Mouse (Mus musculus): ENCODE measurements at regions not wholly inside any gene's neighbourhood (a gene's known extent, or its start where the extent isn't known, plus 50 kb on each side); places are given as distances from the start of the nearest gene placed in this dataset.
"Not testable (repeated sequence)": the region's sequence is repeated elsewhere in the genome, so short reads cannot be mapped to it uniquely, and the experiment has no call there.

DNA sequence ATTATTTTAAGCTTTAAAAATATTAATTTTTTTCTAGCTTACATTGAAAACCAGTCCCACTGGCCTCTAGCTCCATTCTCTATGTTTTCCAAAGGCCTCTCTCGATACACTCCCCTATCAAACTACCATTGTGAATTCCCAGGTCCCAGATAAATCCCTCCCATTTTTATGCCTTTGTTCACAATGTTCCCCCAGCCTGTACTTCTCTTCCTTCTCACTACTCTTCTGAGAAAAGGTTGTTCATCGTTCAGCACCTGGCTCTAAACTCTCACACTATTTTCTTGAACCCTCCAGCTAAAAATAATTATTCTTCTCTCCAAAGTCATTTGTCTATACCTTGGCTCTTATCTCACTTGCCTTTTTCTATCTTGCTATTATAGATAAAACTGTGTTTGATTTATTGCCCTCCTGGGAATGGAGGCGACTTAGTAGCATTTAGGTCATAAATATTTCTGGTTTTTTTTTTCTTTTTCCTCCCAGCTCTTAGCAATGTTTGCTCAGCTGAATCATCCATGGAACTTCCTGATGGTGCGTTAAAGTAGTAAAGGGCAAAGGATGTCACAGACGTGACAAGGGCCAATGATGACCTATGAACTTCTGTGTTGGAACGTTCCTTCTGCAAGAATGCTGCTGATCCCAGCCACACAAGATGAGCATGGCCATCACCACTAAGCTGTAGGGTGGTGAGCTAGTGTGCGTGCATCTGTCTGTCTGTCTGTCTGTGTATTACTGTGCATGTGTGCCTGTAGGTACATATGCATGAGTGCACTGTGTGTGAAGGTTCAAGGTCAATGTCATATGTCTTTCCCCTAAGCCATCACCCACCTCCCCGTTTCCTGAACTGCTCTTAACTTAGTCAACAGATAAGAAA lies 384.5 kb upstream of the Rgma start:
- no peak for DNase-seq
- intact Hi-C loops (cut with DNase I), result no loop called here

DNA sequence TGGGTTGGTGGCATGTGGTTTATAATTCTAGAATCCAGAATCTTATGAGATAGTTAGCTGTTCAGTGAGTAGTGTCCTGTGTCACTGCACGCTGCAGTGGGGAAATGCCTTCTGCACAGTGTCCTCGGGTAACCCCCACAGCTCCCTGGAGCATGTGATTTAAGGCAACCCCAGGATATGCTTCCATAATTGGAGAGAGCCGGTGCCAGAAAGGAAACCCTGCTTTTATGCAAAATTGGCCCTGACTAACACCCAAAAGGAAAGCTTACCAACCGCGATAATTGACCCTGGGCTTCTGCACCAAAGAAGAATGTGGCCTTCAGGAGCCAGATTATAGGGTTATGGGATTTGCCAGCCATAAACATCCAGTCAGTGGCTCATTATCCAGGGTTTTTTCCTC lies 376.9 kb upstream of the Rgma start:
- intact Hi-C loops (cut with DNase I), result no loop called here
- DNase-seq, result peak; percentile 11 to 21

DNA sequence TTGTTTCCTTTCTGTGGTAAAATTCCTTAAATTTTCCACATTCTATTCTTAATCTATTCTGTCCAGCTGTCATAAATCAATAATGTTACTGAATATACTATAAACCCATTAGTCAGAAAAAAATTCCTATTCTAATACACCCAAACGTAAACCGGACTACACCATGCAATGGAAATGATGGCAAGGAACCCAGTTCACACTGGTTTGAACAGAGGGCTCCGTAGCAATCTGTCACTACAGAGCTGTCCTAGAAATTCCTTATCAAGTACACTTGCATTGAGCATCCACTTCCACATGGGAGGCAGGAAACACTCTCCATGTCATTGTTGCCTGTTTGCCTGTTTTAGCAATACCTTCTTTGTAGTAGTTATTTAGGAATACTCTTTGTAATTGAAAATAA lies 356.2 kb upstream of the Rgma start:
- intact Hi-C loops (cut with DNase I), result no loop called here
- DNase-seq, result no peak

DNA sequence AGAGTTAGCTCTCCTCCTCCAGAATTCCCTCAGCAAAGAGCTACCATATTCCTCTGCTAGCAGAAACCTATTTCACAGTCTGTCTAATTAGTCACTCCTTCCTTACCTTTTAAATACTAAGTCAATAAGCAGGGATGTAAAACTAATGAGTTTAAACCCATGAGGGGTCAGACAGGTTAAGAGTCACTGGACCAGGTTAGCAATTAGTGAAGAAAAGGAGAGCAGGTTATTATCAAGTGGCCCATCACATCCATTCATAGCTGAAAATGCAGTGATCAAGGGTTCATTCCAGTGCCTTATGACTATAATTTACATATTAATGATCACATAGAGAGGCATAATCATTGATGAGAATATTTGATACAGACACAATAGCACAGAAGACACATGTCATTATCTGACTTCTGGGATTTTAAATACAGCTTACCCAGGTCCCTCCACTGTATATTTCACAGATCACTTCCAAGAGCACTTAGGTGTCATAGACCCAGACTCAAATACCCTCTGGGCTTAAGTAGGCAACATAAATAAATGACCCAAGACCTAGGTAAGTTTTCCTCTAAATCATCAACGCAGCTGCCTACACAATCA lies 355.4 kb upstream of the Rgma start:
- intact Hi-C loops (cut with DNase I), result loop anchor here (5.0 to 10.0 kb wide), 2 partner anchors 605 to 623 kb away; no protein-coding TSS in a partner anchor

DNA sequence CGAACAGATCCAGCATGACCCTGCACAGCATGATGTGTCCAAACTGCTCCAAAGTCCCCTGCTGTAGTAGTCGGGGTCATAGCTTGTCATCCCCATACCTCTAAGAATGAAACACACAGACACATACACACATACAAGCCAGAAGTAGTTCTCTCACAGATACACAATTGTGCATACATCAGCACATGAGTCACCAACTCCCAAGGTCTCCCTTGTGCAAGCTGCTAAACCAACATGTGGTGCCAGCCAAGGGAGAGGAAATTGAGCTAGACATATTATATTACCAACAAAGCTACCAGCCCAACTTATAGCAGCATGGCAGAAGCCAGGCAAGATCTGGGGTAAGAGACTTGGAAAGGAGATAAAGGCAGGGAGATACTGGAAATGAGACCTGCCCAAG lies 353.5 kb upstream of the Rgma start:
- intact Hi-C loops (cut with DNase I), result loop anchor here (5.0 to 10.0 kb wide), 2 partner anchors 603 to 624 kb away; no protein-coding TSS in a partner anchor
- DNase-seq, result no peak

More for the DNA sequence above, 355.4 kb upstream of the Rgma start:
- no peak for DNase-seq

DNA sequence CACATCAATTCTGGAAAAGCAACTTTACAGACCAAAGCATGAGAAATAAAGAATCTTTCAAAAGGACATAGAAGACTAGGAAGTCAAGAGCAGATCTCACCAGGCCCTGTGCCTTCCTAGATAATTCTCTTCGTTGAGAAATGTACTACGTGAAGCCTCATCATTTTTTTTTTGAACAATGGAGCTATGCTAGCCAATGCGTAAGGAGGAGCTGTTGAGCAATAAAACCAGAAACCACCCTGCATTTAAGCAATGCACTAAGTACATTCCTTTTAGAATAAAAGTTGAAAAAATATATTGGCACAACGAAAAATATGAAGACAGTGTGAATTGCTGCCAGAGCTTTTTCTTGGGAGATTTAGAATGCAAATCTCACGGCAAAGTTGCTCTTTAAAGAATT lies 349.7 kb upstream of the Rgma start:
- intact Hi-C loops (cut with DNase I), result loop anchor here (10.0 kb wide), 1 partner anchor 599 kb away; no protein-coding TSS in a partner anchor
- DNase-seq, result no peak

DNA sequence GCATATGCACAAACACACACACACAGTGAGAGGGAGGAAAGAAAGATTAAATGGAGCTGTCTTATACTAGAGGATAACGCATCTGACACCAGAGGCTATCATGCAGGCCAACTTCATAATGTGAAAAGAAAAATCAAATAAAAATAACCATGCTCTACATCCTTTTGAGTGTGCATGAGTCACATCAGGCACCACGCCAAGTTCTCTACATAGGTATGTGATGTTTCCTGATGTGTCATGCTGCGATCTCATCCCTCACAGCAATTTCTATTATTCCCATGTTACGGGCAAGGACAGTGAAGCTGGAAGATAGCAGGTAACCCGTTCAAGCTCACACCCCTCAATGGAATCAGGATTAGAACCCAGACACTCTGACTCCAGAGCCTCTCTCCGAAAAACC lies 346.4 kb upstream of the Rgma start:
- no peak for DNase-seq
- intact Hi-C loops (cut with DNase I), result loop anchor here (10.0 kb wide), 1 partner anchor 596 kb away; no protein-coding TSS in a partner anchor

DNA sequence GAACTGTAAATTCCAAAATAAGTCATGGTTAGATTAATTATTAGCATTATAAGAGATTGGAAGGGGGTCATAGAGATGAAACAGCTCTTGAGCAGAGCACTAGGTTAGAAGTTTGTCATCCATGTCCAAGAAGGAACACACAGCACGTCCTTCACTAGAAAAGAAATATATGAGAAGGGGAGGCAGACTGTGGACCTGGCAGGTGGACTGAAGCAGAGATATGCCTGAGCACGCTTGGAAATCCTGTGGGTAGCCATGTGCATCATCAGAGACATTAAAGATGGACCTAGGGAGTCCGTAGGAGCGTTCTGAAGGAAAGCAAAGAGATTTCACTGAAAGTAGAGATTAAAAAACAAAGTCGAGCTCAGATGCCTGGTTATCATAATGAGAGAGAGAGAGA lies 343.9 kb upstream of the Rgma start:
- DNase-seq, result no peak
- intact Hi-C loops (cut with DNase I), result loop anchor here (10.0 kb wide), 1 partner anchor 243 kb away; no protein-coding TSS in a partner anchor

DNA sequence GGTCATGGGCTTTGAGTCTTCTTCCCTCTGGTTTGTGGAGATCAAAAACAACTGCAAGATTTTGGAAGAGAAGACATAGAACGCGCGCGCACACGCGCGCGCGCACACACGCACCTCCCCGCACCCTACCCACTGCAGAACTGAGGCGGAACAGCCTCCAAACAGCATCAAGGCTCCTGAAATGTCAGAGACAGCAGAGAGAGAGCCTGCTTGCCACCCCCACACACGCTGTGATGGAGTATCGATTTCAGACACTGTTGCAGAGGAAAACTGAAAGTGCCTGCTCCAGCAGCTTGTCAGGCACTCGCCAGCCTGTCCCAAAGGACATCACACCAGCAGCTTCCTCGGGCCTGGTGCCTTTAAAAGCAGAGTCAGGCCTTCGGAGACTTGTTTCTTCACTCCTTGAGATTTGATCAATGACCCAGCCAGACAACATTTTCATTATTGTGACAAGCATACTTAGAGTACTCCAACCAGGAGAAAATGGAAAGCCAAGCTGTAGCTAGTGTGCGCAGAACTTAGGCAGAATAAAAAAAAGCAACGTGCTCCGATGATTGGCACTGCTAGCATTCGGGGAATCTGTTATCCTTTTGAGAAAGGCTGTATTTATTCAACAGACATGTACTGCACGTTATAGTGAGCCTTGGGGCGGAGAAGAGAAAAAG lies 342.9 kb upstream of the Rgma start:
- DNase-seq, result no peak
- intact Hi-C loops (cut with DNase I), result loop anchor here (10.0 kb wide), 1 partner anchor 242 kb away; no protein-coding TSS in a partner anchor

DNA sequence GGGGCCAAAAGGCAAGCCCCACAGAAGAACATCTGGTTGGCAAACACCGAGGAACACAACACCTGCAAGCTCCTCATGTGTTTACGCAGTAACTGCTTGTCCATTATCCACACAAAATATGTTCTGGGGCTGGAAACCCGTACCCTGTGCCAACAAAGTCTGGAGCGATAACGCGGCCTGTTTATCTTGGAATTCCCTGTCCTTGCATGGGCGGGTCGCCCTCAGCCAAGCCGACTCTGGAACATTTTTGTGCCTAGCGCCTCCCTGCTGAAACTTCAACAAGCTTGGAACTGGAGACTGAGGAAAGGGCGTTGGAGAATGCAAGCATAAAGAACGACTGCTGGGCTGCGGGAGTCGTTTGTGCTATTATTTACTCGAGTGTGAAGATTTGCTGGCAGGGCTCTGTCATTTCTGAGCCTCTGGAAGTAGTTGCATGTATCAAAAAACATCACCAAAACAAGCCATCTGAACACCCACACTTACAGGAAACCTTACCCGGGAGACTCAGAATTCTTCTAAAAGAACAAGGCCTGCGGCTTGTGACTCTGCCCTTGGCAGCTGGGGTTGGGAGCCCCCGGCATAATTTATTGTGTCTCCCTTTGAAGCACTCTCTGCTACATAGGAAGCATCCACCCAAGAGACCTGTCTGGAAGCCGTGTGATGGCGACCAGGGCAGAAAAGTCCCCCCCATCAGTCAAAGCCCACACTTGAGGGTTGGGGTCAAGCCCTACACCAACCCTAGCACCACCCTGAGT lies 338.3 kb upstream of the Rgma start:
- intact Hi-C loops (cut with DNase I), result loop anchor here (10.0 kb wide), 1 partner anchor 238 kb away; no protein-coding TSS in a partner anchor
- DNase-seq, result peak; percentile 76 to 81

DNA sequence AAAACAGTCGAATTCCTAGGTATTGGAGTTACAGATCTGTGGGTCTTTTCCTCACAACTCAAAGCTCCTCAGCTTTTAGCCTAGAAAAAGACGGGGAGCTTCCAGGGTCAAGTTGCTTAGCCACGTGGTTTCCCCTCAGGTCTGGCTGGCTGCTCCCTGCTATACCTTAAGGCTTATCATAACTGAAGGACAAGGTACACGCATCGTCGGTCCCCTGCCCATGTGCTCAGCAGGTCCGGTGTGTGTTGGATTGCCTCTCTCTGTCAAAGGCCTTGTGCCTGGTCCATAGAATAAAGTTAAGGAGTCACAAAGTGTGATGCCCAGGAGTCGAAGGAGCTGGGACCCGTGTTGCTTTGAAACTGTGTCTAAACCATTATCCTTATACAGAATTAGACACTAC lies 337.7 kb upstream of the Rgma start:
- DNase-seq, result no peak
- intact Hi-C loops (cut with DNase I), result loop anchor here (10.0 kb wide), 1 partner anchor 237 kb away; no protein-coding TSS in a partner anchor

DNA sequence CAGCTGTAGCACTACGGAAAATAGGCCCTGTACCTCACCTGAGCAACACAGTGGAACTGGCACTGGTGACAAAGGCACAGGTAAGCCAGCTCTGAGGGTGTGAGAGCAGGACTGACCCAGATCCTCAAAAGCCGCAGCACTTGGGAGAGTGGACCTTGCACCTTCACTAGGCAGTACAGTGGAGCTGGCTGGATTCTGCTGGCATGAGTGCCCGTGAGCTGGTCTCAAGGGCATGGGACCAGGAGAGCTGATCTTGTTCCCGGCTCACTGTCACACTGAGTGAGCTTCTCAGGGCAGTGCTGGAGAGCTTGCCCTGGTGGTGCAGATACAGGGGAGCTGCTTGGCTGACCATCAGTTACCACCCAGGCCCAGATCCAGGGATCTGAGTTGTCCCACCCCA lies 335.4 kb upstream of the Rgma start:
- intact Hi-C loops (cut with DNase I), result loop anchor here (10.0 kb wide), 1 partner anchor 235 kb away; no protein-coding TSS in a partner anchor
- peak in 1 of 2 experiments; percentile 5 for DNase-seq

DNA sequence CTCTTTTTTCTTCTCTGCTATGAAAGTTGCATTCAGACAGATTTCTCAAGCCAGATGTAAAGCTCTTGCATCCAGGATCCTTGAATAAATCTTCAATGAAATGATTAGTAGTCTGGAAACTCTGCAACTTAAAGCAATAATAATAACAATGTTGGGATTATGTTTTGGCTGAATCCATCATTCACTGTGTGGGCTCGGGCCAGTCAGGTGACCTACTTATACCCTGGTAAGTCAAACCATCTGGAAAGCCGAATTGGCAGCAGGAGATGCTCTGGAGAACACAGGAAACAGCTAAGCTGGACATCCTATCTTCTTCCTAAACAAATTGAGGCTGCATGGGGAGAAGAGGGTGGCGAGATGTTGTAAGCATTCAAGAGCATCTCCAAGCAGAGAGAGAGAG lies 331.0 kb upstream of the Rgma start:
- no peak for DNase-seq
- intact Hi-C loops (cut with DNase I), result no loop called here

DNA sequence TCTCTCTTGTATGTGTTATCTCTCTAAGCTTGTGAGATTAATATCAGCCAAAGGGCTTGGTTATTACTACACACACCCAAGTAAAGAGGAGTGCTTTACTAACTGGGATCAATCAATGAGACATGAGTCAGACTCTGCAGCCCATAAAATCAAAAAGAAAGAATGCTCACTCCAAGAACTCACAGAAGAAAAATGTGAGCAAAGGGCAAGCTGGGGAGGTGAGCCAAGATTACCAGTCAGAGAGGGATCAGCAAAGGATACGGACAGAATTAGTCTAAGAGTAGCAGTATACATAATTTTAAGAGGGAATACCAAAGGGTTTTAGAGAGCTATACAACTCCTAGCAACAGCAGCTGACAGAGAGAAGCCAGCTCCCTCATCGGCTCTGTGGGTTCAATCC lies 319.4 kb upstream of the Rgma start:
- intact Hi-C loops (cut with DNase I), result no loop called here
- DNase-seq, result no peak

DNA sequence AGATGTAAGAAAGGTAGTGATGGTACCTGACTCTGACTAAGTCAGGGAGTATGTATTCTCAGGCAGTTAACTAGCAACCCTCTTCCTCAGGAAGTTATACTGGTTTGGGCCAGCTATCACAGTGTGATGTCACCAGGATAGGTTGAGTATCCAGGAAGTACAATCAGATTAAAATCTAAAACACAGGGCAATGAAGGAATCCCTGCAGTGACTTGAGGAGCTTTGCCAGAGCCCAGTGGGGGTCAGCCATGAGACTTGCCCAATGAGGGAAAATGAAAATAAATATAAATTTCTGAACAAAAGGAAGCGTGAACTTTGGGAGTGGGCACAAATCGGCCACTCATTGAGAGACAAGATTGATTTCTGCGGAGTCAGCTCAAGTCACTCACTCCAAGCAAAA lies 311.8 kb upstream of the Rgma start:
- intact Hi-C loops (cut with DNase I), result no loop called here
- DNase-seq, result no peak

DNA sequence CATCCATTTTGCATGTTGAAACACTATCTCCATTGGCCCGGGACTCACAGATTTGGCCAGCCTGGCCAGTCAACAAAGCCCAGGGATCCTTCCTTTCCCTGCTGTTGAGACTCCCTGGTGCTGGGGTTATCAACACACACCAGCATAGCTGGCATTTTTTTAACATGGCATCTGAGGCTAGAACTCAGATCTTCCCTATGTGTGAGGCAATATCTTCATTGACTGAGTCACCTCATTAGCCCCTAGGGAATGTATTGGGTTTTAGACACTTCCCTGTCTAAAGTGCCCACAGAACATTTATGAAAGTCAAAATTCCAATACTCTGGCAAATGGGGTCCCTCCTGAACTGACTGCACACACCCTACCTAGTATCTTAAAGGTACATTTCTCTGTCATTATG lies 306.8 kb upstream of the Rgma start:
- DNase-seq, result no peak
- intact Hi-C loops (cut with DNase I), result no loop called here

DNA sequence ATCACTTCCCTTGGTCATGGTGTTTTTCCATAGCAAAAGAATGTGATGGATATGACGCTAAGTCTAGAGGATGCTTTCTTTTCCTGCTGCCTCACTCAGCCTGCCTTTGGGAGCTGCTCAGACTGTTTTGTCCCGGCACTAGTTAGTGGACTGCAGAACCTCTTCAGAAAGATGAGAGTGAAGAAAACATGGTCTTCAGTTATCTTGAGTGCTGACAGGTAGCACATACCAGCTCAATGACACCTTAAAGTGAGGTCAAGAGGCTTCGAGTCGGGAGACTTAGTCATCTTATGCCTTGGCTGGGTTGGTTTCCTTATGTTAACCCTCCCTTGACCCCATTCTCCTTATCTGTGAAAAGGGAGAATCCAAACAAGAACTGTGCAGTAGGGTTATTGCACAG lies 306.0 kb upstream of the Rgma start:
- intact Hi-C loops (cut with DNase I), result no loop called here
- no peak for DNase-seq

DNA sequence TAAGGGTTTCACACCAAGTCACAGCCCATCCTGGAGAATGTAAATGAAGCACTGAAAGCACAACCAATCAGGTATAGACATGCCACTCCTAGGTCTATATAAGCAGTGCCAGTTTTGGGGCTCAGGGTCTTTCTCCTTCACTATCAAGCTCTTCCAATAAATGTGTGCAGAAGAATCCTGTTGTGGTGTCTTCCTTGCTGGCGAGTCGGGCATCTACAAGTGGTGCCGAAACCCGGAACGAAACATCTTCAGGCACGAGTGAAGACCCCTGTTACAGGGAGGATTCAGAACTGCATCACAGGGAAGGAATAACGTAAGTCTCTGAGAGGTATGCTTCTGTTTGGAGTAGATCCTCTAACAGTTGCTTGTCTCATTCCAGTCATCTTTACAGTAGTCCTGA lies 299.9 kb upstream of the Rgma start:
- DNase-seq; intact Hi-C loops (cut with DNase I): not testable (repeated sequence)

DNA sequence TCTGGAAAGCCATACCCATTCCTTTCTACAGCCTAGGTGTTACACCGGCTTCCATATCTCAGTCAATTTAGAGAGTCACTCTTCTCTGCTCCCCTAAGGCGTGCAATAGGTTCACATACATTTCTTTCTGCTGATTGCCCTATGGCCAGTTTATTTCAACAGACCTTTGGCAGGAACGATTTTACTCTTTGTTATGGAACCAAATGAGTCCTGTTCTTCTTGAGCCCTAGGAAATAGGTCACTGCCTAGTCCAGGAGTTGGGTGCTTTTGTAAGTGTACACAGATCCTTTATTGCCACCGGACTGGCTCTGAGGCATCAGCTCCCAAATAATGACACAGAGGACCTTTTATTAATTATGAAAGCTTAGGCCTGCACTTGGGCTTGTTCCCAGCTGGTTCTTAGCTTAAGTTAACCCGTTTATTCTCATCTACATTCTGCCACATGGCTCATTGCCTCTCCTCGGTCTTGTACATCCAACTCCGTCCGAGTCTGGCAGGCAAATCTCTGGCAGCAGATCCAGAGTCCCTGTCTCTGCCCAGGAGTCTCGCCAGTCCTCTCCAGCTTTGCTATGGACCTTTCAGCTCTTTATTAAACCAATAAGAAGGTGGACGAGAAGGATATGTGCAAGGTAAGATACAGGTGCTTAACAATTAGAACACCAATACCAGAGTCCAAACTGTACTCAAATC lies 287.7 kb upstream of the Rgma start:
- no peak for DNase-seq
- intact Hi-C loops (cut with DNase I), result no loop called here

DNA sequence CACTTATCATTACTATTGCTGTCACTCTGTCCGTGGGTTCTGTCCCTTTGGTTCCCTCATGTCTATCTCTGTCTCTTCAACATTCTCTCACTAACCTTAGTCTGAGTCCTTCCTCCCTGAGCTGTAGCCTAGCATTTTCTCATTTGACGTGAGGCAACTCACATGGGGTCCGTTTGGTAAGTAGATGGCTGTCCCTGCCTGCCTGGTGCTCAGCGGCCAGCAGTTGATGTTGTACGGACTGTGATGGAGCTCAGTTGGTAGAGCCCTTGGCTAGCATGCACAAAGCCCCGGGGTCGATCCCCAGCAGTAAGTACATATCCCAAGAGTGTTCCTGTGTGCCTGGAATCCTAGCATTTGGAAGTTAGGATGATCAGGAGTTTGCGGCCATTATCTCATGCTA lies 287.0 kb upstream of the Rgma start:
- DNase-seq, result no peak
- intact Hi-C loops (cut with DNase I), result no loop called here
